Mouse (Mus musculus) skeletal muscle tissue, postnatal 0 days (tissue): ENCODE data around the gene Tceal5. TPM values are rescaled to one million over a fixed set of nuclear protein-coding genes. Genes with fewer than 3 reads are reported as not detected.

Experiments used
- microRNA-seq, 2 experiments: library from miRNA; unstranded; fragments of <30 nt; microRNA quantifications; one replicate each; pipeline ENCODE4; 2016
- polyA plus RNA-seq: library from polyadenylated mRNA; unstranded; fragments of >200 nt; fragmentation: Nextera tagmentation; extraction: Ambion mirVana; gene quantifications from 2 replicates; pipeline ENCODE4 v1.2.1, GENCODE M21; 2015

Tceal5 gene
- polyA plus RNA-seq = 84.0 and 92.2 TPM in 2 replicates

GRCm38 (mm10) chrX:136203664-136204066, at the start of gene Tceal5:
Tceal5 (minus strand) TSS chrX:136203876.

GRCm38 (mm10) chrX:136244574-136245229, 41.0 kb upstream of the Tceal5 start, which contains the start of gene Tceal9:
Tceal9 (plus strand) TSS chrX:136245079.

GRCm38 (mm10) chrX:136214729-136215677, 11.3 kb upstream of the Tceal5 start, which contains the start of the genes Tceal7 and Bex1:
Tceal7 (plus strand) TSS chrX:136214779.
Bex1 (minus strand) TSS chrX:136215513.

DNA sequence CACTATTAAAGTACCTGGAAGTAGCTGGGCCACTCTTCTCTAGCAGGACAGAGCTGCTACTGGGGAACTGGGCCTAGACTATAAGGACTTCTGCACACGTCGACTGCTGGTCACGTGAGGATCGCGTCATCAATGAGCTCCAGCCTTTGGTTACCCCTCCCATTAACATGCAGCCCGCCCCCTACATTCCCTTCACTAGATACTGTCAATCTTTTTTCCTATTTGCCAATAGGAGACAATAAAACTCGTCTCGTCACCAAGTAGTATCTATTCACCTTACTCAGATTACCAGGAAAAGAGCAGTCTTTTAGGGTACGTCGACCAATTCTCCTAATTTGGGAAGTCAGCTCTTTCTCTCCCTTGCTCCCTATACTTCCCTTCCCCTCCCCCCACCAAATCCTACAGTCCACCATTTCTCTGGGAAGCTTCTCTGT, 31.5 kb downstream of the Tceal5 start, which contains the start of gene Tceal8:
TSS of gene Tceal8 (minus strand) at position 225 of the 434 bp plus-strand sequence.

Small RNA genes within 50 kb of the gene (microRNA-seq; reads per million reads assigned to microRNA genes)
- gene Mir6383 = 0 reads per million in 2 experiments

Other genes with a start within 250 kb of the Tceal5 start
- 25.0 and 51.1 TPM in 2 replicates for gene Arxes2, start 210.1 kb downstream of the Tceal5 start, polyA plus RNA-seq
- 7.3 and 14.9 TPM in 2 replicates for gene Arxes1, start 170.5 kb downstream of the Tceal5 start, polyA plus RNA-seq
- 3.8 and 5.9 TPM in 2 replicates for gene Bex2, start 135.6 kb downstream of the Tceal5 start, polyA plus RNA-seq
- gene Nxf3, start 118.6 kb downstream of the Tceal5 start, polyA plus RNA-seq = not detected in 2 replicates
- gene Bex4, start 64.9 kb downstream of the Tceal5 start, polyA plus RNA-seq = 3.6 and 4.4 TPM in 2 replicates
- gene Tceal8, start 31.5 kb downstream of the Tceal5 start, polyA plus RNA-seq = 164 and 186 TPM in 2 replicates
- 2,187 and 2,274 TPM in 2 replicates for gene Tceal7, start 10.9 kb upstream of the Tceal5 start, polyA plus RNA-seq
- gene Bex1, start 11.6 kb upstream of the Tceal5 start, polyA plus RNA-seq = 260 and 297 TPM in 2 replicates
- gene Tceal9, start 41.2 kb upstream of the Tceal5 start, polyA plus RNA-seq = 194 and 239 TPM in 2 replicates
- 97.9 and 126 TPM in 2 replicates for gene Bex3, start 66.4 kb upstream of the Tceal5 start, polyA plus RNA-seq